Mouse (Mus musculus): ENCODE data around the gene Gm2115. TPM values are rescaled to one million over a fixed set of nuclear protein-coding genes. Genes with fewer than 3 reads are reported as not detected.

Gene Gm2115
- total RNA-seq, 2 experiments from 2014 or later, result 0.11 to 0.16 TPM

DNA sequence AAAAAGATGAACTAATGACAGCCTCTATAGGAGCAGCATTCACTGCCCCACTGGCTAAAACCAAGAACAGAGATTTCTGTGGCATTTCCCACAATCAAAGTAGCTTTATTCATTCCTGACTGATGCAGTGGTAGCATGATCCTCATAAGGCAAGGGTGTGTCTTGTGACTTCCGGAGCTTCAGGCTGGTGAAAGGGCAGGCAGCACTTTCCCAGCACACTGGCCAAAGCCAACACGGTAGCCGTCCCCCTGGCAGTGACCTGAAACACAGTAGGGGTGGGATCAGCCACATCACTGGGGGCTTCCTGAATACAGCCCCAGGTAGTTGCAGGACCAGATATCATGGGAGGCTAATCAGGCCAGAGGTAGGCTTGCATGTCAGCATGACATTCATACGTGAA lies 56.3 kb downstream of the Gm2115 start:
- DNase-seq, result no peak
- intact Hi-C loops (cut with DNase I), result no loop called here

DNA sequence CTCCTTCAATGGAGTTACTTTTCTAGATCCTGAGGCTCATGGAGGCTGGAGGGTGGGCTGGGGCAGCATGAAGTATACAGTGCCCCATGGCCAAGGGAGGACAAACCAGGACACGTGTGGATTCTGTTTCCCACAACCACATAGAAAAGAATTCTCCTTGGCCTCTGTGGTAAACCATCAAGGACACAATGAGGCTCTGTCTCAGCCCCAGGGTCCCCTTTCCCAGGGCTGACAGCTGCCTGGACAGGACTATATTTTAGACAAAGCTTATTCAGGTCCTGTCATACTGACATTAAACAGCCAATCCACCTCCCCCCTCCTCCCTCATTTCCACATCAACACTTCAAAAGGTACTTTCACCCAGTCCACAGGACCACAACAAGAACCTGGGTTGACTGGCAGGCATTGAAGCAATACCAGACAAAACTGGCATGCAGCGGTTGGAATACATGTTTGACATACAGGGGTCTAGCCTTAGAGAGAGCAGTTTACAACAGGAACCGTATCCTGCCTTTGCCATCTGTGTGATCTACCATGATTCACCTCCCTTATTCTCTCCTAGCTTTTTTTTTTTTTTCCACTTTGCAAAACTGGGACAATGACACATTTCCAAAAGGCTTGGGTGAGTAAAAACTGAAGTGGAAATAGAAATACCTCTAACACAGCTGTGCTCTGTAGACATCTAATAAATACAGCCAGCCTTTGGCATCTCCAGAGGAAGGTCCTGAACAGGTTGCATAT lies 57.8 kb downstream of the Gm2115 start:
- intact Hi-C loops (cut with DNase I), result no loop called here

DNA sequence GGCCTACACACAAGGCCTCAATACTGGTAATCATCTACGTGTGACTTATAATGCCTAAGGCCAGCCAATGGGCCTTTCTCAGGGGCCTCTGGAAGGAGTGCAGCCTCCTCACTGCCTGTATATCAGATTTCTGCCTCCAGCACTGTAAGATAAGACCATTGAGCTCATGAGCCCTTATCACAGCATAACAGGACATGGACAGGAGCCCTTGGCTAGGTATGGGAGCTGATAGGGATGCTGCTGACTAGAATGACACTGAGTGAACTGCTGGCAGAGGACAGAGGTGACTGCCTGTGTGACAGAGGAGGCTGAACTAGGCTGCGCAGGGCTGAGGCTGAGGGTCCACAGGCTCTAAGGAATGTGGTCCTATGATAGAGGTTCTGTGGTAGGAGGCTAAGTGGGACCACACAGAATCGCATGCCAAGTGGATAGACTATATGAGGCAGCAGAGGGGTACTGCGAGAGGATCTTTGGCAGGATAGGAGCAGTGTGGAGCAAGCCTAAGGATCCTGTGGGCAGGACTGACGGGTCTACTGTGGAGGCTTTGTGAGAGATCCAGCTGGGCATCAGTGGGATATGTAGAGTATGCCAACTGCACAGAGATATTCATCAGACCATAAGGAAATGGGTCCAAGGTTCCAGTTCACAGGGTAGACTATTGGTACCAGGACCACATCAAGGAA lies 58.5 kb downstream of the Gm2115 start:
- intact Hi-C loops (cut with DNase I), result no loop called here
- no peak for DNase-seq

More for the DNA sequence above, 57.8 kb downstream of the Gm2115 start:
- DNase-seq, result no peak

DNA sequence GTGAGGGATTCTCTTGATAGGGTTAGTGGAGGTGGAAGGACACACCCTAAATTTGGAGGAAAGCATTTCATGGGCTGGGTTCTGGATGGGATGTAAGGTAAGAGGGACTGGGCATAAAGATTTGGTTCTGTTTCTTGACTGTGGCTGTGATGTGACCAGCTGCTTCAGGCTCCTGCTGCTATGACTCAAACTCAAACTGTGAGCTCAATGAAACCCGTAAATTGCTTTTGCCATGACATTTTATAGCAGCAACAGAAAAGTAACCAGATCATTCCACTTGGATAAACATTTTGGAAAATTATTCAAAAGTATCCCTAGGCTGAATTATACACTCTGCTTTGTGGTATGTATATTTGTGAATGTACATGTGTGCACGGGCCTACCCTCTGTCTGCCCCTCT lies 61.9 kb downstream of the Gm2115 start:
- intact Hi-C loops (cut with DNase I), result no loop called here
- DNase-seq, result no peak

DNA sequence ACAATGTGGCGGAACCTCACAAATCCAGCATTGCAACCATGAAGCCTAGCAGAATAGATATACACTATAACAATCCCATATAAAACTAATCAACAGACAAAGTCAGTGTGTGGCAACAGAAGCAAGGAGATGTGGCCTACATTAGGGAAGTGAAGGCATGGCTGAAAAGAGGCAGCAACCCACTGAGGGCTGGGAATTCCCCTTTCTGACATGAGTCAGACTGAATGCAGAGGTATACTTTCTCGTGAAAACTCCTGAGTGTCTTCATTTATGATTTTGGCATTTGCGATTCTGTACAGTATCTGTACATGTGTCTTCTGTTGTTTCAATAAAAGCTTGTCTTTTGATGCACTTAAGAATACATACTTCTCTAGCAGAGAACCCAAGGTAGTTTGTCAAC lies 62.6 kb downstream of the Gm2115 start:
- no peak for DNase-seq
- intact Hi-C loops (cut with DNase I), result no loop called here

DNA sequence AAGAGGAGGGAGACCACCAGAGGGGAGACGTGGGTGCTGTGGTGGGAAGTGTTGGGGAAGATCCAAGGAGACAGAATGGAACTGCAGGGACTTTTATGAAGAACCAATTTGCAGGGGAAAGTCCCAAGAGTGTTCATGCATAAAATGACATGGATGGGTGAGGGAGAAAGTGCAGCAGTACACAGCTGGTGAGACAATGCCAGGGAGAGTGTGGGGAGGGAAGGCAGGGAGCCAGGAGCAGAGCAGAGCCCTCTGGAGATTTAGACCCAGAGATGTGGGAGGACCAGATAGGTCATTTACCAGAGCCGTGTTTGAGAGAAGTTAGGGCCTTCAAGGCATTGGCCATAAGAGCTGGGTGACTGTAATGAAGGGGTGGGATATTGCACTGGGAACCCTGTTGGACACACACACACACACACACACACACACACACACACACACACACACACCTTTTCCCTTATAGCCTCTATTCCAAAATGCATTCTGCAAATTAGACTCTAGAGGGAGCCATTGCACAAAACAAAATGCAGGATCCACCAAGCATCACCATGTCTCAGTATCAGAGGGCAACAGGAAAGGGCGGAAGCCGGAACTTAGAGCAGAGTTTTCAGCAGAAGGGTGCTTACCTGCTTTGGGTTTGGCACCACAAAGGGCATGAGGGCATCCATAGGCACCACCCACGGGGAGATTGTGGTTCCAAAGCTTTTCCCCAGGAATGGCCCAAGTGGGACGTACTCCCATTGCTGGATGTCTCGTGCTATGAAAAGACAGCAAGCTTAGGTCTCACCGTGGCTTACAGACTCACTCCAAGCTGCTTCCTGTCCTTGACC lies 65.5 kb downstream of the Gm2115 start:
- intact Hi-C loops (cut with DNase I), result loop anchor here (1.0 to 2.0 kb wide), 2 partner anchors 148 to 185 kb away; no protein-coding TSS in a partner anchor

DNA sequence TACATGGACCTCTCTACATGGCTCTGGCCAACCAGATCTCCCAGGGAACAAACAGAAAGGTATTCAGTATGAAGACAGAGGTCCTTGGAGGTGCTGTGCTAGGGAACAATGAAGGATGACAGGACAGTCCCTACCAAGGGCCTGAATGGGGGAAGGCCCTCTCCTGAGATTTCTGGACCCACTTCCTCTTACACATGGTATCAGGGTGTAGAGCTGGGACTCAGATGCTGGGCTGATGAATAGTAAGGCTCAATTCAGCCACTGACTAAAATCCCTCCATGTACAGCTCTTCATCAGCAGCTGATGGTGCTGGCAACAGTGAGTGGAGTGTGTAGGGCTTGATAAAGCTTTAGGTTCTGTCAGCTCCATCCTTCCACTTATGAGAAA lies 66.2 kb downstream of the Gm2115 start:
- intact Hi-C loops (cut with DNase I), result loop anchor here (1.0 to 2.0 kb wide), 2 partner anchors 148 to 184 kb away; no protein-coding TSS in a partner anchor
- DNase-seq, result no peak

More for the DNA sequence above, 65.5 kb downstream of the Gm2115 start:
- DNase-seq, result peak; percentile 12 to 25

DNA sequence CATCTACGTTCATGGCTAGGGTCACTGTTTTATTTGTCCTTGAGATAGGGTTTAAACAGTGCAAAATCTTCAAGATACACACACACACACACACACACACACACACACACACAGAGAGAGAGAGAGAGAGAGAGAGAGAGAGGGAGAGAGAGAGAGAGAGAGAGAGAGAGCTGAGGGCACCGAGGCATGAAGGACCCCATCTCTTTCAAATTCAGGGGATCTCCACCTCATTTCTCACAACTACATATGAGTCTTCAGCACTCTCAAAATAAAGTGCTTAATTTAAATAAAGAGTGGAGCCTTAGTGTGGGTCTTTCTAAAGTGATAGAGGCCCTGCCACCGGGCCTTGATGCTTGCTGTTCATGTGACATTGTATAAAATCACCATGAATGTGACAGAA lies 67.2 kb downstream of the Gm2115 start:
- no peak for DNase-seq
- intact Hi-C loops (cut with DNase I), result no loop called here

DNA sequence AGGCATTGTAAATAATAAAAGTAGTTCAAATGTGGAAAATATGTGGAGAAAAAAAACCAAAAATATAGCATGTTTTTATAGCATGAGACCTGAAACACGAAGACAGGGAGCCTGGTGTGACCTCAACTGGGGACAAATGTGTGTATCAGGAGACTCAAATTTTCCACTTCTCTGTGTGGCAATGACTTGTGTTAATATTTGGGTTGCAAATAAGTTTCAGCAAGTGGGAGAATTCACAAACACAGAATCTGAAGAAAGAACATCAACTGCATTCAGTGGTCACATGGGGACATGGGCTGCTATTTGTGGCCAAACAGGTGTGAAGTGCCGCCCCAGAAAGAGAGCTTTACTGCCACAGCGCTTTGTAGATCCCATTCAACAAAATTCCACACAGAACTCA lies 67.9 kb downstream of the Gm2115 start:
- intact Hi-C loops (cut with DNase I), result no loop called here
- DNase-seq, result no peak

DNA sequence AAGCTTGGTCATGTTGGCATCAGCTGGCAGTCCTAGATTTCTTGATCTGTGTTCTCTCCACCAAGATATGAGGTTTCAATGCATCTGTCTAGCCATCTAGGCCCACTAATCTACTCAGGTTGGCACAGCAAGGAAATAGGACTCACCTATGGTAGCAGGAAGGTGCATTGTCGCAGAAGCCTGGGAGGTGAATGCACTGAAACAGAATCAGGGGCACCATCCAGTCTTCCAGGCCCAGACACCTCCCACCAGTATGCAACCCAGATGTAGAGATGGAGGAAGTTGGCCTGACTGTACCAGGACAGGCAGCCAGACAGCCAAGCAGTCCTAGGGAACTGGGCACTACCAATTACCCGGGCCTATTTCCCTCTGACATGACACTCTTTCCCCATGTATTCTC lies 71.9 kb downstream of the Gm2115 start:
- no peak for DNase-seq
- intact Hi-C loops (cut with DNase I), result no loop called here

DNA sequence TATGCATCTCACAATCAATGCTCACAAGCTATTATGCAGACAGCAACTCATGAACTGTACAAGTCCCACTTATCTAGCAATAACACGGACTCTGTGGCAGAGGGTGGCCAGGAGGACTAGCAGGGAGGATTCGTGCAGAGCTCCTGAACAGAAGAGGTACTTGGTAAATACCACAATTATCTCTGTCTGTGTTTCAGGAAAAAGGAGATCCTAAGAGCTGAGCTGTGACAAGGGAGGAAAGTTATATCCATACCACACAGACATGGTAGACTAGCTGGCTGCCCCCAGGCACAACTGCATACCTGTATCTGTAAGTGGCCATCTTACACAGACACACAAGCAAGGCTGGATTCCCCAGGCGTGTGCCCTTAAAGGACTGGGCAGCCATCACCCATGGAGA lies 72.6 kb downstream of the Gm2115 start:
- intact Hi-C loops (cut with DNase I), result no loop called here
- no peak for DNase-seq

DNA sequence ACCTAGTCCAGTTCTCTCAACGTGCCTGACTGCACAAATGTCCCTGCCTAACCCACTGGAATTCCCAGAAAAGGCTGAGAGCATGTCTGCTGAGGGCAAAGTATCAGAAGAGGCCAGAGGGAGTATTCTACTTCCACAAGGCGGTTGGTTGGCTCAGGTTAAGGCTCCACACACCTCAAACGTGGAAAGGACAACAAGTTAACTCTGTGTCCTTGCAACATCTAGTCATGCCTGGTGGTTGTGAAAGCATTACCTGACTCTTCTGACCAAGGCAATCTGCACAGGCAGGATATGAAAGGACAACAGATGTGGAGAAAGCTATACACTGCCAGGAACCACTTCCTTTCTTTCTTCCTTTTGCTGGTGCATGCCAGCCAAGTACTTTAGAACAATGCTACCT lies 75.7 kb downstream of the Gm2115 start:
- intact Hi-C loops (cut with DNase I), result no loop called here
- DNase-seq, result no peak

DNA sequence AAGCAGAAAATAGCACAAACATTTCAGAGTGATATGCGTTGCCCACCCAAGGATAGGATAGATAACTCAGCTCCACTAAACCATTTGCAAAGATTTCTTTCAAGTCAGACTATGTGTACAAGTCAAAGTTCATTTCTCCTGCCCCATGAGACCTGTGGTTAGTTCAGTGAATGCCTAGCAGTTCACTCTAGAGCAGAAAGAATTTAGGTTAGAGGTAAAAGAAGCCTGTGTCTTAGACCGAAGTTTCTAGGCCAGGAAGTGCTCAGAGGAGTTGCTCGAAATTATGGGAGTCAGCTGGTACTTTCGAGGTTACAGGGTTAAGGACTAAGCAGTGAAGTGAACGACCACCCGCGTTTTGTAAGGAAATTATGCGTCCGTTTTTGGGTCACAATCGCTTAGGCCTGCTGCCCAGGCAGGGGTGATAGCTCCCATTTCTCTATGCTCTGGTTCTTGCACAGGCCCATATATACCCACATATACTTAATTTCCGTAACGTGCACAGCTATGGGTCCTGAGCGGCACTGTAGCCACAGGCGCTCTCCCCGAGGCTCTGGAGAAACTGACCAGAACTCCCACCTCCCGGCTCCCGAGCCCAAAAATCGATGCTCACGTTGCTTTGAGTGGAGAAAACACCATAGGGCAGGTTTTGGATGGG lies 76.4 kb downstream of the Gm2115 start:
- DNase-seq, result no peak
- intact Hi-C loops (cut with DNase I), result no loop called here

DNA sequence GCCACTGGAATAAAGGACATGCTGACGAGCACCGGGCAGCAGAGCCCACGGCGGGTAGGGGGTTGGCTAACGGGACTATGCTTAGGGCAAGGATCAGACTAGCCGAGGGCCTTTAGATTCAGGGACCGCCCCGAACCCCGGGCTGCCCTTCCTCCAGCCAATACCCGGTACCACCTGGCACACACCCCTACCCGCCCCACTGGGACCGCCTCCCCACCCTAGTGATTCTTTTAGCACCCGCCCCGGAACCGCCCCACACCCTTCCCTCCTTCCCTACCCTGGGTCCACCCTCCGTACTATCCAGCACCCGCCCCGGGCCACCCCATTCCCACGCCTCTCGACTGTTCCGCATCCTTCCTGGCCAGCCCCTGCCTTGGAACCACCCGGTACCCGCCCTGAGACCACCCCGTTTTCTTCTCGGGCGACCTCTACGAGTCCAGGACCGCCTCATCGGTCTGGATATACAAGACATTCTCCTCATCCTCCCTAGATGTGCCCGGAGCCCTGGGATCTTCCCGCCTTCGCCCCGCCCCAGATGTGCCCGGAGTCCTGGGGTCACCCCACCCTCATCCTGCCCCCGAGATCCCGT lies 77.0 kb downstream of the Gm2115 start:
- DNase-seq, result peak; percentile 74 to 82
- intact Hi-C loops (cut with DNase I), result loop anchor here (2.0 kb wide), 1 partner anchor 83 kb away; the partner anchor contains the start of gene Zfand6

DNA sequence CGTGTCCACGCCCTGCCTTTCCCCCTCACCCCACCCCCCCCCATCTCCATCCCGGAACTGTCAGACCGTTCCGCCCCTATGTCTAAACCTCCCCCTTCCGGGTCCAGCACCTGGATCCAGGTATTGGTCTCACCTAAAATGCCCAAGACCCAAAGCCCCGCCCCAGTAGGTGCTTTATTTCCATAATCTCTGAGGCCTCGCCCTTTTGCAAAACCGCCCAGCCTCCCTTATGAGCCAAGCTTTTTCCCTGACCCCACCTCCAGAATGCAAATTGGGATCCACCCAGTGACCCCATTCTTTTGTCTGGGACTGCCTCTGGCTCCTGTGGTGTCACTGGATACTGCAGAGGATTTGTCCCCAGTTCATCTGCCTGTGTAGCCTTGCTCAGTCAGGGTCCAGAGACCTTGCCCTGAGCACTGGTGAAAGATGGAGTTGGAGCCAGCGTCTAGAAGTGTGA lies 77.6 kb downstream of the Gm2115 start, which contains the start of gene Fah:
Gene Fah, minus strand, starts transcription at position 430 of the 457 bp plus-strand sequence.
- intact Hi-C loops (cut with DNase I), result loop anchor here (2.0 kb wide), 1 partner anchor 82 kb away; the partner anchor contains the start of gene Zfand6
- DNase-seq, result peak; percentile 35 to 51

DNA sequence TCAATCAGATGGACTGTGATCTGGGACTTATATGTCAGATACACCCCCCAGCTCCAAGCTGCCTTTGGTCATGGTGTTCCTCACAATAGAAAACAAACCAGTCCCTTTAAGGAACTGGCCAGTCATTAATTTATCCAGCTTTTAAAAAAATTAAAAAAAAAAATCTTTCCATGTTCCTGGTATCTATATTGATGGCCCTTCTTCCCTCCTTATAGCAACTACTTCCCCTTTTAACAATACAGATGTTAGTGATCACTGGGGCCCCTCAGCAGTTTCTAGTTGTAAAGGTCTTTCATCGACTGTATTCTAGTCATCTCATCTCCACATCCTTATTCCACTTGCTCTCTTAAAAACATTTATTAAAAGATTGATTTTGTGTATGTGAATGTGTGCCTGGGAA lies 82.9 kb downstream of the Gm2115 start:
- intact Hi-C loops (cut with DNase I), result no loop called here
- no peak for DNase-seq

DNA sequence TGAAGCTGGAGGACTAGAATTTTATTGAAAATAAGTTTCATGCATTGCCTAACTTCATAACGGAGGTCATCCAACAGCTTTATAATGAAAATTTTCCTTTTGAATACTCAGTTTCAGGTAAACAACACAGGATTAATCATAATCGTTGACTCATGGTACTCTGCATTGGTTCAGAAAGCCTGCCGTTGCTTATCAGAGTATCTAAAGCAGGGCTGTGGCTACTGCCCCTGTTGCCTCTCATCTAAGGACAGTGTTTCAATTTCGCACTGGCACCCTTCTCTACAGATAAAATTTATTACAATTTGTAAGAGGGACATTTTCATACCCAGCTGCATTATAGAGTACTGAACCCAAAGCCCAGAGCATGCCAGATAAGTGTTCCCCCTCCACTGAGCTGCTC lies 83.7 kb downstream of the Gm2115 start:
- intact Hi-C loops (cut with DNase I), result no loop called here
- no peak for DNase-seq

DNA sequence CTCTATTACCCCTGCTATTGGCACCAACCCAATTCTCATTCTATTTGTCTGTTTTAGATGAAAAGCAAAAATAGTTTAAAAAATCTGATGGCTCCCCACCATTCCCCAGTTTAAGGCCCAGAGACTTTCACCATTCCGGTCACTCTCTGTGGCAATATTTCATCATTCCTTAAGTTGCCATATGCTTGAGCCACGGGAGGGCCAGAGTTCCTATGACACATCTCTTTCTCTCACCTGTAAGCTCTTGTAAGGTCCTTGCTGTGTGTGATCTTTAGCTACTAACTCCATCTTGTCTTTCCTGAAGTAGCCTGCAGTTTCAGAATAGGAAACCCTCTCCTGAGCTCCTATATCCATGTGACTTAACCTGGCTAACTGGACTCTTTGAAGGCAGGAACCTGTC lies 90.2 kb downstream of the Gm2115 start:
- intact Hi-C loops (cut with DNase I), result no loop called here
- no peak for DNase-seq

DNA sequence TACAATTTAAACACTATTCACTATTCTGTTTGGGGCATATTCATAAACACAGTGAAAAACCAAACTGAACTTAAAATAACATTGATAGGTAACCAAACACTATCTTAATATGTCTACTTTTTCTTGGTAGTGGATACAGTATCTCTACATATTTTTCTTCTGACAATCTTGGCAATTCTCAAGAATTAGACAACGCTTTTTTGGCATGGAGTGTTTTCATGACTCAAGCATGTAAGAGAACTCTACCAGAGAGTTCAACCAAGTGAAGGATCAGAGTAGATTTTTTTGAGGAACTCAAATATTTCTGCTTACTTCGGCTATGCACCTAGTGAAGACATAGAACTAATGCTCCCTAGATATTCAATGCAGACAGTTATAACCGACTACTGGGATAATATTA lies 92.2 kb downstream of the Gm2115 start:
- DNase-seq, result no peak

DNA sequence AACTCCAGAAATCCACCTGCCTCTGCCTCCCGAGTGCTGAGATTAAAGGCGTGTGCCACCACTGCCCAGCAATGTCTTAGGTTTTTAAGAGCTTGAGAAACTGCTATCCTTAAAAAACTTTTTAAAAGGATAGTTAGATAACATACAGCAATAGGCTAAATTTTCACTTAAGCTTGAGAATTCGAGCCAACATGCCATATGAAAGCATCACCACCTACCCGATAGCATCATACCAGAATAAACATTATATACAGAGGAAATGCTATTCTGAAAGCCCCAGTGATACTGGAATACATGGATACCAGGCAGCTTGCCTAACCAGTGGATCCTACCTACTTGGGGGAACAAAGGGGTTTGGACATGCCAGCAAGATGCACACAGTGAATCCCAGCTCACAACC lies 95.0 kb downstream of the Gm2115 start:
- intact Hi-C loops (cut with DNase I), result no loop called here
- DNase-seq, result no peak

More for the DNA sequence above, 92.2 kb downstream of the Gm2115 start:
- intact Hi-C loops (cut with DNase I), result no loop called here

All from heart, postnatal 36 days (tissue).